Mouse (Mus musculus) frontal cortex, postnatal 25 days (tissue): ENCODE measurements around the gene Ndel1.

Source experiments
- DNase-seq, 2 experiments: peaks; one replicate each; pipeline ENCODE4 v3.0.0; 2022; ENCODE audit warnings: low spot score in 2 of 2

Gene Ndel1

GRCm38 (mm10) chr11:68778855-68779254, 92.8 kb downstream of the Ndel1 start:
- DNase-seq = no peak

GRCm38 (mm10) chr11:68777933-68778332, 93.7 kb downstream of the Ndel1 start:
- DNase-seq = no peak

- no peak for DNase-seq
Observed at GRCm38 (mm10) chr11:68776147-68776655, 95.5 kb downstream of the Ndel1 start.
